Mouse (Mus musculus): ENCODE results near the gene Ispd.

GRCm38 (mm10) chr12:36570414-36571095 lies 189.3 kb downstream of the Ispd start:
- no peak for TF ChIP-seq EP300 (IDR thresholded peaks at IDR 0.05; ENCODE audit: low read depth)
- no peak for TF ChIP-seq CTCF (IDR thresholded peaks at IDR 0.05; ENCODE audit: low read depth)
